Mouse (Mus musculus): ENCODE data around the gene Narf.

The Narf gene

DNA sequence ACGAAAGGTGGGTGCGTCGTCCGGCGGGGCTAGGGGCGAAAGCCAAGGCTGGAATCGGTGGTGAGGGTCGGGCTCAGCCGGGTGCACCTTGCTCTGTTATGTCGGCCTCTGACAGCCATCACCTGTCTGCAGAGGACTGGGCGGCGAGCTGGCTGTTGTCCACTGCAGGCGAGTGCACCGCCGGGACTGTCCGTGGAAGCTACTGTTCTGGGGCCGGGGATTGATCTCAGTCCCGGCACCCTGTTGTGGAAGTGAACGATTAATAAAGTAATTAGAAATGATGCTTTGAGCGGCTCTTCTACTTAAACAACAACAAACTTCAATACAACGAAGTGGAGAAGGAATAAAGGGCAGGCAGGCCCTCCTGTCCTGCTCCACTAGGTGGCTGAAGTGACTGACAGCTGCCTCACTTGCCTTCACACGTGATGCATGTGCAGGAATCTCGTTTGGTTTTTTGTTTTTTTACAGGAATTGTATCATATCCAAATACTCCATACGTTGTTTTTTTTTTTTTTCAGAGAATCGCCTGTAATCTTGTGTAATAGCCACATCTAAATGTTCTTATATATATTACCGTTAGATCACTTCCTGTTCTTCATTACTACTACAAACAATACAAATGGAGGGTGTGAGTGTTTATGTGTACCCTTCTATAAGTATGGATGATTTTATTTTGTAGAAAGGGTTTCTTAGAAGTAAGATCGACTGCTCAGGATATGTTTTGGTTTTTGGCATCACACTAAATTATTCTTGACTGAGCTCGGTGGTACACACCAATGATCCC lies 484 bp downstream of the Narf start:
- no peak for DNase-seq

DNA sequence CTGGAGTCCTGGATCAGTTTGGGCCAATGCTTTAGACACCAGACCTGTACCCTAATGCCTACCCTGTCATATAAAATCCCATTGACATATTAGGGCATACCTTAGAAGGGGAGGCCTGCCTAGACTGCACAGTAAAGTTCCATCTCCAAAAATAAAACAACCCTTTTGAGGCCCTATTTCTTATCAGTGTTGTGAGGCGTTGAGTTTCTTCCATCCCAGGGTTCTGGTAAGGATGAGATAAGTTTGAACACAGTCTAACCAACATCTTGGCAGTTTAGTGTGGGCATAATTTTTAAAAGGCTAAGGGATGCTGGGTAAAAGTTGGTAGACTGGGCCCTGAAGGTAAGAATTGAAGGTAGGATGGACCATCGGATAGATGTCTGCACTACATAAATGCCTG lies 2.6 kb downstream of the Narf start:
- no peak for DNase-seq

DNA sequence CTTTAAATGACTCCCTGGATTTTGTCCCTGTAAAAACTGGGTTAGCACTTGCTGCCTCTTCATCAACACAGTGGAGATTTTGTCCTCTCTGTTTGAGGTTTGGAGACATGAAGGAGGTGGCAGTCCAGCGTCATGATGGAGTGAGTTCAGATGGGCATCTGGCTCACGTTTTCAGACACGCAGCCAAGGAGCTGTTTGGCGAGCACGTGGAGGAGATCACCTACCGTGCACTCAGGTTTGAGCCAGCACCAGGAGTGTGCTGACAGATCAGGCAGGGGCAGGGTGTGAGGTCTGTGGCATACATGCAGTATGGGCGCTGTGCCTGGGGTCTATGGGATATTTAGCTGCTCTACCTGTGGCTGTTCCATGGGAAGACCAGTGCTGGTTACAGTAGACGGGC lies 13.1 kb downstream of the Narf start:
- no peak for DNase-seq

DNA sequence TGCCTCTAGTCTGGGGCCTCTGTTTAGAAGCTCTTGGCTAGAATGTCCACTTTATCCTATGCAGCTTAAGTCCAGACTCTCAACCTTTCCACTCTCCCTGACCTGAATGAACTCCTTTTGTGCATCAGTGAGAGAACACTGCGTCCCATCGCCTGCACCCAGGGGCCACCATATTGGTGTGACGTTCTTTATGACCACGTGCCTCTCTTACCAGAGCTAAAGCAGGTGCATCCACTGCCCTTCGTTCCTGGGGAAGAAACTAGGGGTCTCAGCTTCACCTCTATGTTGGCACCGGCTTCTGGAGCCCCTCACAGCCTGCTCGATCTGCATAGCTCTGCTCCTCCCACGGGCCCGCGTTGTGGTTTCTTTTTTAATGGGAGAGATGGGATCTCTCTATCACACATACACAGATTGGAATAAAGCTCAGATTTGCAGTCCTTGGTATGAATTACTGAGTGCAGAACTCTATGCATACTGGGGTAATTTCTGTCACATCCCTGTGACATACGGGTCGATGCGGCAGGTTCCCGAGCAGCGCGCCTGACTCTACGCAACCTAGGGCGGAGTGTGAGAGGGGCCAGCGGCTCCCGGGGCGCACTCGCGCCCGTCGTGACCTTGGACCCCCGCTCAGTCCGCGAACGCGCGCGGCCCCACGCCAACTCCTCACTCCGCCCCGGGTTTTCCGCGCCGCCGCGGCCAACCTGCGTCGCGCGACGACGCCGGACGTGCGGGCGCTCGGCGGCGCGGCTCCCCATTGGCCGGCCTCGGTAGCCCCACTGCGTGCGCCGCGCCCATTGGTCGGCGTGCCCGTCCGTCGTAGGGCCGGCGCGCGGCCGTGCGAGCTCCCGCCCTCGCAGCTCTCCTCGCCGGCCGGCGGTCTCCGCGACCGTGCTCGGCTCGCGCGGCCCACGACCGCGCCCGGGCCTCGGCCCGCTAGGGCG lies 22.4 kb downstream of the Narf start, which contains the start of gene Foxk2:
Foxk2 (plus strand) TSS at position 831 of the 941 bp plus-strand sequence.
- DNase-seq = peak; percentile 89 to 91

DNA sequence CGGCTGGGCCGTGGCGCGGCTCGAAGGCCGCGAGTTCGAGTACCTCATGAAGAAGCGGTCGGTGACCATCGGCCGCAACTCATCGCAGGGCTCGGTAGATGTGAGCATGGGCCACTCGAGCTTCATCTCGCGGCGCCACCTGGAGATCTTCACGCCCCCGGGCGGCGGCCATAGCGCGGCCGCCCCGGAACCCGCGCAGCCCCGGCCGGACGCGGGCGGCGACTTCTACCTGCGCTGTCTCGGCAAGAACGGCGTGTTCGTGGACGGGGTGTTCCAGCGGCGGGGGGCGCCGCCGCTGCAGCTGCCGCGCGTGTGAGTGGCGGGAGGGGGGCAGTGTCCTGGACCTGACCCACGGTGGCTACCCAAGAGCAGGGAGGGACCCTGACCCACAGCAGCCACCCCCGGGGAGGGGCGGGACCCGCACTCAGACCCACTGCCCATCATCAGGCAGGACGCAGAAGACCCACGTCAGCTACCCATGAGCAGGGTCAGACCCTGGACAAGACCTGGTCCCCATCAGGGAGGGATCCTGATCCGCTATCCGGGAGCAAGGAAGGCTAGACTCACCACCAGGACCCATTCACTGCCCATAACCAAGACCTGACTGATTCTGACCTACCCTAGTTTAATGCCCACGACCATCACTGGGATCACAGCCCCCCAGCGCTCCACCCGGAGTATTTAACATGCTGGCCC lies 23.3 kb downstream of the Narf start:
- DNase-seq = no peak

DNA sequence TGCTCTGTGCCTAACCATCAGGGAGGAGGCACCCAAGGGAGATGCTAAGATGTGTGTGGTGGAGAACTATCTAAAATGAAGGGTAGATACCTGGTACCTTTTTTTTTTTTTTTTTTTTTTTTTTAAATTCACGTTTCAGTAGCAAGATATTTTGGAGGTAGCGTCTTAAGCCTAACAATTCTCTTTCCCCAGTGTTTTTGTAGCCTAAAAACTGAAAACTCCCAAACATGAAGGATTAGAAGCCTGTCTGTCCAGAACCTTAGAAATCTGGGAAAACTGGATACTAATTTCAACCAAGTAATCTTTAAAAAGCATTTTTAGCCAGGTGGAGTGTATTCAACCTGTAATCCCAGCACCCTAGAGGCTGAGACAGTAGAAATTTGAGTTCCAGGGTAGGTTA lies 24.0 kb downstream of the Narf start:
- DNase-seq = no peak

DNA sequence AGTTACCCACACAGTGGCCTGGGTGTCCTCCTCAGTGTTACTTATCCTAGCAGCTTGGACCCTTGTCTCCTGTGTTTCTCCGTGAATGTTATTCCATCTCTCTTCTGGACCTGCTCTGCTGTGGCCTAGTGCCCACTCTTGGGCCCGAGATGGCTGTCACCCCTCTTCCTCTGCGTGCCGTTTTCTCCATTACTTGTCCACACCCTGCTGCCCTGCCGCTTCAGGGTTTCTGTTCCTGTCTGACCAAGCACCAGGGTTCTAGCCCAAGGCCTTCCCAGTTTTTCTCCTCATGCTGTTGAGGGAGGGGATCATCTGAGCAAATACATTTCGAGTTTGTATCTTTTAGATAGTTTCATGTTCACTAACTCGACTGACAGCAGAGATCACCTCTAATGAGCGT lies 40.5 kb downstream of the Narf start:
- no peak for DNase-seq

DNA sequence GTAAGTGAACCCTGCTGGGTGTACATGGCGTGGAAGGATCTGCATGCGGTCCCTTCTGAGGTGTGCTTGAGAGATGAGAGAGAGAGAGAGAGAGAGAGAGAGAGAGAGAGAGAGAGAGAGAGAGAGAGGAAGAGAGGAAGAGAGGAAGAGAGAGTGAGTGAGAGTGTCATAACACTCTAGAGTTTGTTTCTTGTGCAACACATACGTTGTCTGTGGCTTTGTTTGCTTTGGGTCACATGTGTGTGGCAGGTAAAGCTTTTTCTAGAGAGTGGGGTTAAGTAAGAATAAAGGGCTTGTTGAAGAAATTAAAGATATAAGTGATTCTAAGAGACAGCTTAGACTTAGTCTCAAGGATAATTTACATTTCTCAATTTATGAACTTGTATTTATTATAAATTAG lies 41.0 kb downstream of the Narf start:
- no peak for DNase-seq

DNA sequence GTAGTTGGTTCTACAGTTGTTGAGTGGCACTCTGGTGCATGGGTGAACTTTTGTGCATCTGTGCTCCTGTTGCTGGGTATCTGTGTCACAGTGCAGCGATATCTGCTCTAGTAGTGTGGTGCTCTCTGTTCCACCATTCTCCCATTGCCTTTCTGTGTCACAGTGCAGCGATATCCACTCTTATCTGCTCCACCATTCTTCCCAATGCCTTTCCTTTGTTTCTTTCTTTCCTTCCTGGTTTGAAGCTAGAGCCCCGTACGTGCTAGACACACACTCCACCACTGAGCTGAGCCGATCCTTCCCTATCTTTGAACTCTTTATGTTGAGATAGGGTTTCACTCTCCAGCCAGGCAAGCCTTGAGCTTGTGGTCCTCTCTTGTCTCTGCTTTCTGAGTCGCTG lies 45.9 kb downstream of the Narf start:
- no peak for DNase-seq

DNA sequence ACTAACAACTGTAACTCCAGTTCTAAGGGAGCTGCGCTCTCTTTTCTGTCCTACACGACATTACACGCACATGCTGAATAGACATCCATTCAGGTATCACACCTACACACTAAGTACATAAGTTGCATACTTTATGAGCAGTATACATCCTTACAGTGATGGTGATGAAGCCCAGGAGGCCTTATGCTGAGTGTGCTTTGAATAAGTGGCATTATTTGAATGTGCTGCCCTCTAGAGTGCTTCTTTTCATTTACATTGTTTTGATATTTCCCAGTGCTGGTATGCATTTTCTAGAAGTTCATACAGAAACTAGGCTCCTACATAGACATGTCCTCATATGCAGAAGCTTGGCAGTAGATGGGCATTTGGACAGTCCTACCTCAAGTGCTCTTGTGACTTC lies 52.8 kb downstream of the Narf start:
- no peak for DNase-seq

DNA sequence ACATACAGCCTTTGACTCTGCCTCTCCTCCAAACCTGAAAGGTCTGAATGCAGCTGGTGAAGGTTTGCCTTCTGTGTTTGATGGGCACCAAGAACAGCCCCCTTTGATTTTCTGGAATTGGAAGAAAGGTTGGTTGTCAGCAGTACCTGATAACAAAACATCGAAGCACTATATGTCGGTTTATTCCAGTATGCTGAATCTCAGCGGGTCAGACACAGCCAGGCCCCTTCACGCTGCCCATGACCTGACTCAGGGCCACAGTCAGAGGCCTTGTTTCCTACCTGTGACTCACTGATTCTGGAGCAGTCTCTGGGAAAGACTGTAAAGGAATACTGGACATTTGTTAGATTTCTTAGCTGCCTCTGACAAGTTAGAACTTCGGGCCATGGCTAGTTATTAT lies 57.7 kb downstream of the Narf start:
- no peak for DNase-seq

DNA sequence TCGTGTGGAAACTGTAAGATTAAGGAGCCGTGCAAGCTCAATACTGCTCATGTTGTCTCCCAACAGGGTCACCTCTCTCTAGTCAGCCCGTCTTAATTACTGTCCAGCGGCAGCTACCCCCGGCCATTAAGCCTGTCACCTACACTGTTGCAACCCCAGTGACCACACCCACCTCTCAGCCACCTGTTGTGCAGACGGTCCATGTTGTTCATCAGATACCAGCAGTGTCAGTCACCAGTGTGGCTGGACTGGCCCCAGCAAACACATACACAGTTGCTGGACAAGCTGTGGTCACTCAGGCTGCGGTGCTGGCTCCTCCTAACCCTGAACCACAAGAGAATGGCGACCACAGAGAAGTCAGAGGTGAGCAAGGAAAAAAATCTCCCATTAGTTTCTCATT lies 61.4 kb downstream of the Narf start:
- DNase-seq = no peak

DNA sequence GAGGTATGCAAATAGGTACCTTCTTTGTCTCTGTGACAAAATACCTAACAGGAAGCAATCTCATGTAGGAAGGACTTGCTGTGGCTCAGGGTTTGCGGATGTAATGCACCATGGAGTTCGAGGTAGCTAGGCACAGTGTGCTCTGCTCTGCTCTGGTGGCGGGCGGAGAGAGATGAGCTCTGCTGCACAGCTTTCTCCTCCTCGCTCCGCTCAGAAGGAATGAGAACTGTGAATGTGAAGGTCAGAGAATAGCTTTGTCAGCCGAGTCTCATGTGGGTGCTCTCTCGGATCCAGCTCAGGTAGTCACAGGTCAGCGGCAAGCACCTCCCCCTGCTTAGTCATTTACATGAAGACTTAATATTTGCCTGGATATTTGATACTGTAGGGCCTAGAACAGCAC lies 63.2 kb downstream of the Narf start:
- DNase-seq = no peak

DNA sequence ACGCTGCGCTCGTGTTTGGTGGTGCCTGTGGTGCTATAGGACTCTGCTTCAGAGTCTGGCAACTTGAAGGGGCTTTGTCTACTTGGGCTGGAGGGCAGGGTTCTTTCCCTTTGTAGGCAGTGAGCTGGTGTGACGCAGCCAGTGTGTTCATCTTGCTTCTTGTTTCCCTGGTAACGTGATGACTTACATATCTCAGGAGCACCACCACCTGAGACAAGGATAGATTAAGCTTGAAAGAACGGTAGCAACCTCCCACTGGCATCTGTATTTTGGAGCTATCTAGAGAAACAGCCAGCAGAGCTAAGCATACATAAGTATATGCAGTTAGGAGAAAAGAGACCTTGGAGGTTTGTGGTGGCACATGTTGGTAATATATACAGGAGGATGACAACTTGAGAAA lies 68.3 kb downstream of the Narf start:
- DNase-seq = no peak

Measured in B cell, adult 2 months (primary cell).